Mouse (Mus musculus): ENCODE data around the gene Smim22.
A peak's percentile ranks its signal among the peaks of the same experiment; 100 is the strongest.

Smim22 gene

DNA sequence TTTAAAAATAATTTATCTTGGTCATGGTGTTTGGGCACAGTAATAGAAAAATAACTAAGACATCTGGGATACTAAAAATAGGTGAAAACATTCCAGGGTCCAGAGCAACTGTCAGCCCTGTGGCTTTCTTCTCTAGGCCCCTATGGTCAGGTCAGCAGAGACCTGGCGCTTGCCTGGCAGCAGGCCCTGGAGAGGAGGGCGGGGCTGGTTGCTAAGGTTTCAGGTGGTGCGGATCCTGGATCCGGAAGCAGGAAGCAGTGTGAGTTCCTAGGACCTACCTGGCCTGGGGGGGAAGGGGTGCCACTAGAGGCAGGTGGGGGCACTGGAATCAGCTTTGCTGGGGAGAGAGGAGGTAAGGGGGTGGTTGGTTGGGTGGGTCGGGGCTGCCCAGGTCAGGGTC is at the start of gene Smim22:
TSS of gene Smim22 (plus strand) at position 222 of the 400 bp plus-strand sequence.
- DNase-seq, result no peak

DNA sequence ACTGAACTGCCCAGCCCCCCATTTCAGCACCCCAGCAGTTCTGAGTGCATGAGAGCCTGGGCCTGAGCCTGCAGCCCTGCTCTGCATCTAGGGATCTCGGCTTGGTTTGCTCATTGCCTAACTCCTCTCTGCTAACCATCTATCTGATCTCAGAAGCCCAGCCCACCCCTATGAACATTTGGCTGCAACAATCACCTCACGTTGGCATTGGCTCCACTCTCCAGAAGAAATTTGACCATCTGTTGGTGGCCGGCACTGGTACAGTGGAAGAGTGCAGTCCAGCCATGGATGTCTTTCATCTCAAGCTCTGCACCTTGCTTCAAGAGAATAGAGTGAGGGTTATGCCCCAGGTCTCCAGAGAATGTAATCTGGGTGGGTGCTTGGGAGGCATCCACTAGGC is 49.6 kb upstream of the Smim22 start:
- peak; percentile 82 for DNase-seq

DNA sequence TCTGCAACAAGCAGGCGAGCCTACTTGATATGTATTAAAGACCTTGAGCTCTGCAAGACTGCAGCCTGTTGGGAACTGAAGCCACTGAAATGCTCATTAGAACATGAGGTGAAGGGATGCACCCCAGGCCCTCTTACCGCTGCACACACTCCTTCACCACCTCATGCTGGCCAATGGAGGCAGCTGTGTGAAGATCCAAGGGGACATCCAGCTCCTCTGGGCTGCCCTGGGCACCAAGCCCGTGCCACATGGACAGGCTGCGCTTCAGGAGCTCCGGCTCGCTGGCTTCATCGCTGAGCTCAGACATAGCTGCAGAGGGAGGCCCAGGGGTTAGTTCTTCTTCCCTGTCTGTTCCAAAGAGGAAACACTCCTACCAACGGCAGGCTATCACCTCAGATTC is 46.8 kb upstream of the Smim22 start:
- no peak for DNase-seq

DNA sequence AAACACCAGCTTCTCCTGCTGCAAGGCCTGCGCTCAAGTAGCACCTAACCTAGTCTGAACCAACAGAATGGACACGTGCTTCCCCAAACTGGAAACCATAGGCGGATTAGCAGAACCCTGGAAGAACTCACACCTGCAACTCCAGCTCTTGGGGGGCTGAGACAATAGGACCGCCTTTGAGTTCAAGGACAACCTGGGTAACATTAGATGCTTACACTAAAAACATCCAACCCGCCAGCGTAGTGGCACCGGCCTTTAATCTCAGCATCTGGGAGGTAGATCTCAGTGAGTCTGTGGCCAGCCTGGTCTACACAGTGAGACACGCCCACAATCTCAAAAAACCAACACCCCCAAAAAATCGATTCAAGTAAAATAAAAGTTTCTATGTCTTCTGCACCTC is 43.7 kb upstream of the Smim22 start:
- peak; percentile 60 for DNase-seq

DNA sequence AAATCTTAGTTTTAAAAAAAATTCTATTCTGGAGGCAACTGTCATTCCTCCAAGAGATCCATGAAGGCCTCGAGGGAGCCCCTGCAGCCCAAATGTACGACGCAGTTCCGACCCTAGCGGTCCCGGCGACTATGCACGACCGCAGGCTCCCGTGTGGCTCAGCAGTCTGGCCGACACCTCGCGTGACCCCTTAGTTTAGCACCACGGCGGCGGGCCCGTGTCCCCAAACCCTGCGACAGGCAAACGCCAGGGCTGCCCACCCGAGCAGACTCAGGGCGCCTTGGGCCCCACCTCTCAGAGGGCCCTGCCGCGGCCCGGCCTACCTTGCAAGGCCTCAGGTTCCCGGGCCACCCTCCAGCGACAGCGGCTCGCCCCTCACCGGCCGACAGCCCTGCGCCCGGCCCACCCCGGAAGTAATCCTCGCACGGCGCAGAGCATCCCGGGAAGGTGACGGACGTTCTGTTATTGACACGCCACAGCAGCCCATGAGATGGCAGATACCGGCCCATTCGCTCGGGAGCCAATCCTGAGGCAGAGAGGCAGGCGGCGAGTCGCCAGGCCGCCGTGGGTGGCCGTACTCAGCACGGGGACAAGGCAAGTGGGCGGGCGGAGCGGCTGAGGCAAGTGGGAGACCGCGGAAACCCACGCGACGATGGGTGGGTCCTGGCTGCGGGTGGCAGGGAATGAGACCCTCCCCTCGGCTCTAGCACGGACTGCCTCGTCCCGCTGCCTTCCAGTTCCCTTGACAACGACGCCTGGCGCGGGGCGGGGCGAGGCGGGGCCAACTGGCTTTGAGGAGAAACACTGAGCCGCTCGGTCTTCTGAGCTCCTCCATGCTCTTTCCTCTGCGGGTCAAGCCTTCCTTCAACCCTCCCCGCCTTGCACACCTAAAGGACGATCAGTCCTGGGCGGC is 43.0 kb upstream of the Smim22 start, which contains the start of gene Anks3:
TSS of gene Anks3 (minus strand) at position 409 of the 913 bp plus-strand sequence.
- peak; percentile 99 for DNase-seq

DNA sequence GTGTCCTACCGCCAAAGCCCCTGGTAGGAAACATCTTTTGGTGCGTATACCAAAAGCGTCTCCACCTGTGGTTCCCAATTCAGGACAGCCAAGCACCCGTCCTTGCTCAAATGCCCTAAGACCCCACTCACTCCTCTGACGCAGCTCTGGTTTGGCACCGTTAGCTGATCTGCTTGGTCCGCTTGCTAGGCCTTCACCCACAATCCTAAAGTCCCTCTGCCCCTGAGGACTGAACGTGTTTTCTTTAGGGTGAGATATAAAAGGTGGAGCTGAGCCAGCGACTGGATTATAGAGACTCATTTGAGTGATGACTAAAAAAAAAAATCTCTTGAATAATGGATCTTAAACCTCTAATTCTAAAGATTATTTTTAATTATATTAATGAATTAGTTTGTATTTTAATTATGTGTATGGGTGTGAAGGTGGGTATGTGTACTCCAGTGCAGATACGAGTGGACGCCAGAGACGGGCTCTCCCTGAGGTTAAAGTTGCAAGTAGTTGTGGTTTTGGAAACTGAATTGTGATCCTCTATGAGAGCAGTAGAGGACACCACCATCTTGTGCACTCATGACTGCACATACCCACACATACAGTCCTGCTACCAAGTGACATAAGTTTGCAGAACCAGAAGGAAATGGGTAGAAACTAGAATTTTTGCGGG is 42.2 kb upstream of the Smim22 start:
- DNase-seq, result peak; percentile 72

DNA sequence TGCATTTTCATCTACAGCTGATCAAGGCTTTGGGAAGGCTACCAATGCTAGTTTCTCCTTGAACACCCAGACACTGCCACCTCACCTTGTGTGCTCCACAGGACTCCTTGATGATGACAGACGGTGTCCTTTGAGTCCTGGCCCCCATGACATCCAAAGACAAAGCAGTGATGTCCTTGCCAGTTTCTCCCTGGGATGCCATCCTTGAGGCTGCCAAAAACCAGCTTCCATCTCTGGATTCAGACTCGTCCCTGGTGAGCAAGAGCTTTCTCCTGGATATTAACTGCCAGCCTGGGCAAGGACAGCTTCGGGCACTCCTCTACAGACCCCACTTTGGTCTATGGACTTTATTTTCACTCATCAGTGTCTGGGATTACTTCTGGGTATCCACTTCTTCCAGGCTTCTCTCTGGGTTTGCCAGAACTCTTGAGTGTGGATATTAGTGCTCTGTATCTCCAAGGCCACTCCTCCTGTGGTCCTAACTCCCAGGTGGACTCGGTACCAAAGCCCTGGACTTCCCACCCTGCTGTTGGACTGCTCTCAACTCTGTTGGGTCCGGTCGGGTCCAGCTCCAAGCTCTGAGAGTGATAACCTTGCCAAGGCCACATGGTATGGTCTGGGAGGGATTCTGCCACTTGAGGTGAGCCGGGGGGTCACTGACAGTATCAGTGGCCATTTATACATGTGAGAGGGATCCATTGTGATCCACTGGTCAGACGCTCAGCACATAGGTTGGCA is 41.5 kb upstream of the Smim22 start:
- DNase-seq, result peak; percentile 58

DNA sequence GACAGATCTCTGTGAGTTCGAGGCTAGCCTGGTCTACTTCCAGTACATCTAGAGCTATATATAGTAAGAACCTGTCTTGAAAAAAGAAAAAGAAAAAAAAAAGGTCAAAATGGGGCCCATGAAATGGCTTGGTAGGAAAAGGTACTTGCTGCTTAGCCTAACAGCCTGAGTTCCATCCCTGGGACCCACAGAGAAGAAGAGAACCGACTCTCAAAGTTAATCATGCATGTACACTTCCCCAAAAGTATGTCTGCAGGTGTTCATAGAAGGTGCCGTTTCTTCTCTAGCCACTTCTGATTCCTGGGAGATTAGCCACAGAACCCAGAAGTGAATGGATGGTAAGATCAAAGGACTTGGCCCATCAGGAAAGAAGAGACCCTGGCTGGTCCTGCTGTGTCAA is 38.7 kb upstream of the Smim22 start:
- DNase-seq, result no peak

DNA sequence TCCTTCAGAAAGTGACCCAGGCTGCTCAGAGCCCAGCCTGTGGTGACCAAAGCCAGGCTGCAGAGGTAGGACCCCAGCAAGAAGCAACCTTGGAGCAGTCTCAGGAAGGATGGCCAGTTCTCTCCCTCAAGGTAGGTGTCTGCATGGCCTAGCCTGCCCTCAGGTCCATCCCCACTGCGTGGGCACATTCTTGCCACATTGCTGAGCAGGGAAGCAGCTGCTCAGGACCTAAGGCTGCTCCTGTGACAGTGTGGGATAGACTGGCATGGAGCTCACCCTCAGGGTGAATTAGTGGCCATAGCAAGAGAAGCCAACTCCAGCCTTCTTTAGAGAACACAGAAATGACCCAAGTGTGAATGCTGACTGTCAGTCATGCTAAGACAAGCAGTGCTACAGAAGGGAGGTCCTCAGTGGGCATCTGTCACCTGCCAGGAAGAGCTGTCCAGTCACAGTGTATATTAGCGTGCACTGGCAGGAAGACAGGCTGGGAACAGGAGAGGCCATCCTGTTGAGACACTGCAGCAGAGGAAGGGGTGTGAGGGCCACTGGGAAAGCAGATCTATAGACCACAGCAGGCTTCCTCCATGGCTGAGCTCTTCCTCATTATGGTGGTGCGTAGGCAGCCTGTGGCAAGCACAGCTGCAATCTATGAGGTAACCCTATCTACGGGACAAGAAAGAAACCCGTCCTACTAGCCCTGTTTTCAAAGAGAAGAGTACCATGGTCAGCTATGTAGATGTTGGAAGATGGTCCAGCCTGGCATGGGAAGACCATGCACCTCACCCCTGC is 37.8 kb upstream of the Smim22 start:
- no peak for DNase-seq

DNA sequence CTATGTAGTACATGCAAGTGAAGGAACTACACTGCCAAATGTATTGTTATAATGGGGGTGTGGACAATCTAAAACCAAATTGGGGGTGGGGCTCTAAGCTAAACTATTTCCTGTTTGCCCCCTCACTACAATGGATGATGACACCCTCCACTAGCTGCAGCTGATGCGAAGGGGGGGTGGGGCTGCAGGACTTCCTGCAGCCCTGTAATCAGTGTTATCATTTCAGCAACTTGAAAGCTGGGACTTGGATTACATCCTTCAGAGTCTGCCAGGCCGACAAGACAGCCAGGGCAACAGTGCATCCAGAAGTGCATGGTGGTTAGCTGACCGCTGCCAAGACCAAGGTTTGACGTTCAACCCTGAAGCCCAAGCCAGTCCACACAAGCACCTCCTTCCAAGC is 35.5 kb upstream of the Smim22 start:
- DNase-seq, result no peak

DNA sequence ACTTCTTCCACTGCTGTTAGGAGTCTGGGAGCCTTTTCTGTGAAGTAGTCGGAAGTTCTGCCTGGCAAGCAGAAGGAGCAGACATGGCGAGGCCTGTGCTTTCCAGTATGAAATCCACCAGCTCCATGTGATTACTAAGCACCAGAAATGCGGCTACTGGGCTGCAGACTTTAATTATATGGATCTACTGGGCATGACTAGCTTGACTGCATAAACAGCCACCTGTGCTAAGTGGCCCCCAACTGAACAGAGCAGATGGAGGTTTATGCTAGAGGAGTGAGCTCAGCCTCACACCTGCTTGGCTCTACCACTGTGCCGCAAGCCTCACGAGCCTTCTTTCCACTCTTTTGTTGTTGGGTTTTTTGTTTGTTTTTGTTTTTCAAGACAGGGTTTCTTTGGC is 32.6 kb upstream of the Smim22 start:
- DNase-seq, result peak; percentile 79

DNA sequence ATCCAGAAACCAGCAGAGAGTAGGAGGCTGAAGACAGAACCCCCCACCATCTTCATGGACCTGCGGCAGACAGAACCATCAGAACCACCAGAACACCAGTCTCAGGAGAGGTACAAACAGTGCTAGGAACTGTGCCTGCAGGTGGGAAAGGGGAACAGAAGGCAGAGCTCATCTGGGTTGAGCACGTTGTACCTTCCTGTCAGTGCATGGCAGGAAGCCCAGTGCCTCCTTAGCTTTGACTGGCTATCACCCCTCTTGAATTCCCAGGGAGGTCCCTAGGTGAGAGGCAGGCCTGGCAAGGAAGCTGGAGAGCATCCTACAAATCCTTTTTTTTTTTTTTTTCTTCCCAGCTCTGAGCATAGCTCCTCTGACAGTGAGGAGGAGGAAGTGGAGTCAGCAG is 30.9 kb upstream of the Smim22 start:
- peak; percentile 82 for DNase-seq

DNA sequence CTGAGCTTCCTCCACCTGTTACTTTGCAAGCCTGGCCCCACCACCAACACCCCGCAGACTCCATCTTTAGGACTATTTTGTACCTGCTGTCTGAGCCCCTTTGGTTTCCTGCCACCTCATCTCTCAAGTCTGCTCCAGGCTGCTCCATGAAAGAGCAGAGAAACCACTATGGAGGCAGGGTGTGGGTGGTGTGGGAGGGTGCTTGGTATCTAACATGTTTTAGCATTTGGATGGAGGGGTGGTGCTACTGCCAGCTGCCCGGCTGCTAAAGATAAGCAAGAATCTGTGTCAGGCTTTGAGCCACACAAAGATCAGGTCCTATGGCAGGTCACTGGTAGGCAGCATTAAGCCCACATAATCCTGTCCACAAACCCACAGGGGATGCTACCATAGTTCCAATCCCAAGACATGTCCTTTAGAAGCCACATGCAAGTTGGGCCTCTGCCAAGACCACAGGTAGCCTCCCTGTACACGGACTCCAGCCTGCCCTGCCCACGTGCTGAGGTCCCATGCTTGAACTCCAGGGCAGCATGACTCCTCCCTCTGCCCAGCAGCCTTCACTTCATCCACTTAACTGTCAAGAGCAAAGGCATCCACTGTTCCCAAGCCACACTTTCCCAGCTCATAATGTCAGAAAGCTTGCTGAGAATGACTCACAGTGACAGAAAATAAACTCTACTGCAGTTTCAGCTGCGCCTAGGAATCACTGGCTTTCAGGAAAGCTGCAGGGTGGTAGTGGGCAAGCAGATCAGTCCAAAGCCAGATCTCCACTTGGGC is 28.6 kb upstream of the Smim22 start:
- peak; percentile 30 for DNase-seq

DNA sequence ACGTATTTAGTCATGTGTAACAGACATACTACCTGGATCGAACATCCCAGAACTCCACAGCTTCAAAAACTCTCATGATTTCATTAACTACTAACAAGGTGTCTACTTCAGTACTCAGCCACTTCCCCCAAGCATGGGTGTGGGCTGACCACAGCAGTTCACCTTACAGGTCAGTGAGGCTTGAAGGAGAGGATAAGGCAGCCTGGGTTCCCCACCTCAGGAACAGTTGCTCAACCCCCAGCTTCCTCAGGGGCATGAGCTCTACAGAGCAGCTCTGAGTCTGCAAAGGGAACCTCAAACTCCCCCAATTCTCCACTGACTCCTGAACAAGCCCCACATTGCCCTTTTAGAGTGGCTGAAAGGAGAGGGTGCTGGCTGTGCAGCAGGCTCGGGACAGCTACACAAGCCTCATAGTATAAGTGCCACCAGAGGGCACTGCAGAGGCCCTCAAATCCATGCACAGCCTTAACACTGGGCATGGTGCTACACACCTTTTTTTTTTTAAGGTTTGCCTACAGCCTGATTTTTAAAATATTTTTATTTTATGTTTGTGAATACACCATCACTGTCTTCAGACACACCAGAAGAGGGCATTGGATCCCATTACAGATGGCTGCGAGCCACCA is 27.2 kb upstream of the Smim22 start:
- peak; percentile 44 for DNase-seq

DNA sequence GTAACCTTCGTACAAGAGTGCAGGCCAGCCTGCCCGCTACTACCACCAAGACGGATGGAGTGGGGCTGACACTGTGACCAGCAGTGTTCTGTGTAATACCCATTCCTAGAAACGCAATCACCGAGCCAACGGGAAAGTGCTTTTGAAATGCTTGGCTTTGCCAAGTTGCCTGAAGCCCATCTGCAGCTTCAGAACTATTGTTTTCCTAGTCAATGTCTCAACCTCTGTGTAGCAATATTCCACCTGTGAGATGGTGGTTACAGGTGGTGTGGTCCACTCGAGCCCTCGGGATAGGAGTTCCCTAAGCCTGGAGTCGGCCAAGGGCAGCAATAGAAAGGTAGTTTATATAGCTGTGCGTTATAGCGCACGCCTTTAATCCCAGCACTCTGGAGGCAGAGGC is 22.4 kb upstream of the Smim22 start:
- DNase-seq, result no peak

DNA sequence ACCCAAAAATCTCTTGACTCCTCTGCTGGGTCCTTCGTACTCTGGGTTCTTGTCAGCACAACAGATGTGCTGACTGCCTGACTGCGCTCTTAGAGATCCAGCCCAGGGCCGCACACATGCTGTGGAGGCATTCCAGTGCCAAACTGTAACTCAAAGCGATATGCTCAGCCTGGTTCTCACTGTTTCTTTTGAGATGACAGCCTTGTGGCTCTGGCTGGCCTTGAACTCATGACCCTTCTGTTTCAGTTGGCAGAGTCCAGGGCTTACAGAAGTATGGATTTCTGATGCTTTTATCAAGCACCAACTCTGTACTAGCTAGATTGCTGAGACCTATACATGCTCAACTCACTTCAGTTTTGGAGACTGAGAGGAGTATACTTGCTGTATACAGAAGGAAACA is 13.8 kb upstream of the Smim22 start:
- no peak for DNase-seq

DNA sequence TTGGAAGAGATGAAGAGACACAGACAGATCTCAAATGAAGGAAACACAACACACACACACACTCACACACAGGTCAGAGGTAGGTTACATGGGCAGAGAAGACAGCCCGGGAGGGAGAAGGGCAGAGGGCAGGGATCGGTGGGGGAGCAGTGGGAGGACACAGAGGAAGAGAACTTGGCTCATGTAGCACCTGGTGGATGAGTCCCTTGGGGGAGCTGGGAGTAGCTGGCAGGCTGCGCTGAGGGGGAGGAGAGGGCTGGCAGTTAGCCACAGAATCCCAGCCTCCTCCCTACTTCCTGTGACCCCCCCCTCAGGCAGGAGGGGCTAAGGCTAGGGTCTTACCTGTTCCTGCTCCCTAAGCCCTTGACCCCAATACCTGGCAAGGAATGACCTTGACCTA is 9.5 kb upstream of the Smim22 start, which contains the start of gene Sept12:
TSS of gene Sept12 (minus strand) at position 300 of the 400 bp plus-strand sequence.
- DNase-seq, result no peak

DNA sequence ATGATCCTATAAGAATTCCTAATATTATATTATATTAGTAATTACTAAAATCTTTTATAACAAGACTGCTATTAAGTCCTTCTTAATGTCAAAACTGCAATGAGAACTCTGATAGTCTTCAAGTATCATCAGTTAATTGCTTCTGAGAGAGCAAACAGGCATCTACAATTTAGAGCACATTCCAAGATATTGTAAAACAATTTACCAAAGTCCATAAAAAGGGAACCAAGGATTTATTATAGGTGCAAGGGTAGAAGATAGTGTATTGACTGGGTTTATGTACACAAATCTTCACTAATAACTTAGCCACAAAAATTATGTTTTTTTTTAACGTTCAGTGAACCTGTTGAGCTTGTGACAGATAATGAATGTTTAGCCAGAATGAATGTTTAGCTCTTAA is 8.1 kb upstream of the Smim22 start:
- DNase-seq, result no peak

DNA sequence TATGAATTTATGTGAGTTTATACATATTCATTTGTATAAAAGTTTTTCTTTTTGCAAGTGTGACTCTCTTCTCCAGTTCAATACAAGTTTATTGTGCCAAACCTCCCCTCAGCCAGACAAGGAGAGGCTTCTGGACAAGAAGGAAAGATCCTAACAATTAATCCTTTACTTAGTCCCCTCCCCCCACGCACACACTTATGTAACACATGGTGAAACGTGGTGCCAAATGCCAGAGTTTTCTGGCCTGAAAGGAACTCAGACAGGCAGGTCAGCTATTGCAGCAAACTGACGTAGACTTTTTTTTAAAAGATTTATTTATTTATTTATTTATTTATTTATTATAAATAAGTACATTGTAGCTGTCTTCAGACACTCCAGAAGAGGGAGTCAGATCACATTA is 6.5 kb upstream of the Smim22 start:
- no peak for DNase-seq

DNA sequence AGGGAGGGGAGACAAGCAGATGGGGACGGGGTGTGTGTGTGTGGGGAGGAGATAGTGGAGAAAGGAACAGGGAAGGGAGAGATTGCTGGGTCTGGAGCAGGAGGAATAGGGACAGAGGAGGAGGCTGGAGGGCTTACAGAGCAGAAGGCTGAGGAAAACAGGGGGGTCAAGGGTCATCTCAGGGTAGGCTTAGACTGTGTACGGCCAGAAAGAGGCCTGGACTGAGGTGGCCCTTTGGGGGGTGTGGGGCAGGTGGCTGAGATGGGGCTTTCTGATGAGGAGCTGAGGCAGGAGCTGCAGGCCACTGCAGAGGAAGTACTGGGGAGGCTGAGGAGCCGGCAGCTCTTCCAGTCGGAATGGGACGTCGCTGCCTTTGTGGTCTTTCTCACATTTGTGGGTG is 404 bp downstream of the Smim22 start:
- DNase-seq, result no peak

DNA sequence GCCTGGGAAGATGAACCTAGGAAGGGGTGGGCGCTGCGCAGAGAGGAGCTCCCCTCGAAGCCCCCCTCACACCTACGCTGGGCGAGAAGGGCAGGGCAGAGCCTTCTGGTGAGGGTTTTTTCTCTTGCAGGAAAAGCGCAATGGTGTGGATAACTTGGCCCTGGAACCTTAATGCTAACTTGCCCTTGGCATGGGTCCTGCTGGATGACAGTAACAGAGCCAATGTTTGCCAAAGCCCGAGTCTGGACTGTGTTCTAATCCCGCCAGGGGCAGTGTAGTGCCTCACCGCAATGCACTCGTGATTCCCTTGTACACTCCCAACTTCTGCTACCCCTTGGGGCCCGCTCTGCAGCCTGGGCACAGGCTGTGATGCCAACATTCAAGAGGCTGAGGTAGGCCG is 988 bp downstream of the Smim22 start:
- peak; percentile 19 for DNase-seq
